Mouse (Mus musculus): ENCODE data around the gene Fitm2. TPM values are rescaled to one million over a fixed set of nuclear protein-coding genes. Genes with fewer than 3 reads are reported as not detected.
A peak's percentile ranks its signal among the peaks of the same experiment; 100 is the strongest.

Gene Fitm2
- polyA plus RNA-seq, 1 experiment = 4.4 TPM

DNA sequence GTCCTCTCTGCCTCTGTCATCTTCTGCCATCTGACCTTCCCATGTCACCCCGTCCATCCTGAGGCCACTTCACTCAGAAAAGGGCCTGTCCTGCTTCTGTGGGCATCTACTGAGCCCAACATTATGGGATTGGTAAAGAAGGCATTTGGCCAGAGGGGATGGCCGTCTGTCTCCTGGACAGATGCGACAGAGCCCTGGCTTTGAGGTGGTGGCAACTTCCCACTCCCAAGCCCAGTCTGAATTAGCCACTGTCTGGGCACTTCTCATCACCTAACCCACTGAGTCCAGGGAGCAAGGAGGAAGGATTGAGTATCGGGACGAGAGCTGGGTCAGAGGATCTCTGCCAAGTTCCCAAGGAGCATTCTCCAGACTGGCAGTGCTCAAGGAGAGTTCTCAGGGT, 19.6 kb upstream of the Fitm2 start, which contains the start of gene R3hdml:
R3hdml (plus strand) TSS at position 301 of the 400 bp plus-strand sequence.
- no peak within 1 kb of the TSS for H3K4me3 ChIP-seq (ENCODE audit: low read depth, low read length)
- no peaks in the 10 kb centered on the region for H3K27me3 ChIP-seq (ENCODE audit: control insufficient read depth, insufficient read depth, low read length)
- no peak within 1 kb of the TSS for H3K27ac ChIP-seq (ENCODE audit: insufficient read depth, low read depth, low read length)
- TF ChIP-seq POLR2A (IDR thresholded peaks at IDR 0.05; ENCODE audit: low read depth, low read length) (no peak), CTCF (IDR thresholded peaks at IDR 0.05; ENCODE audit: extremely low read depth, insufficient read length, insufficient replicate concordance, low read depth, low read length) (no peak)
- no peaks in the 10 kb centered on the region for H3K4me1 ChIP-seq (ENCODE audit: control insufficient read depth, insufficient read depth, insufficient read length, low read length)
- no peaks in the 10 kb centered on the region for H3K36me3 ChIP-seq (ENCODE audit: control insufficient read depth, insufficient read depth, low read length)
- WGBS = 80% methylated on average over 5 of the region's 5 CpGs

- no peak for TF ChIP-seq CTCF (IDR thresholded peaks at IDR 0.05; ENCODE audit: extremely low read depth, insufficient read length, insufficient replicate concordance, low read depth, low read length)
- no peak overlapping the region for H3K27ac ChIP-seq (ENCODE audit: insufficient read depth, low read depth, low read length)
- WGBS = 71% methylated on average over 7 of the region's 7 CpGs
- no peaks in the 10 kb centered on the region for H3K4me1 ChIP-seq (ENCODE audit: control insufficient read depth, insufficient read depth, insufficient read length, low read length)
- no peaks in the 10 kb centered on the region for H3K27me3 ChIP-seq (ENCODE audit: control insufficient read depth, insufficient read depth, low read length)
- H3K36me3 ChIP-seq (ENCODE audit: control insufficient read depth, insufficient read depth, low read length) = no peaks in the 10 kb centered on the region
- no peak overlapping the region for H3K4me3 ChIP-seq (ENCODE audit: low read depth, low read length)
Observed at GRCm38 (mm10) chr2:163491351-163491750, 18.9 kb upstream of the Fitm2 start.

DNA sequence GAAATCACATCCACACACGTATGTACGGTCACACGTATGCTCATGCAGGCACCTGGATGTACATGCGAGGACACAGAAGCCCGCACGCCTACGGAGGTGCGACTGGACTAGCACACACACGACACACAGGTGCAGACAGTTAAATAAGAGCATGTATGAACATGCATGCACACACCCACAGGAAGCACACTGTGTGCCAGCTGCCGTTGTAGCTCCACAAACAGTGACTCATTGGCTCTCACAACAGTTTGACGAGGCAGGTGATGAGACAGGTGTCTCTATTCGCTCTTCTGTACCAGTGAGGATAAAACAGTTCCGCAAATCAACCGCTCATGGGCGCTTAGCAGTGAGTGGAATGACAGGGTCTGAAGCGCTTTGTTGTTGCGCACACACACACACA, 18.2 kb upstream of the Fitm2 start:
- Histone ChIP-seq H3K4me1 (ENCODE audit: control insufficient read depth, insufficient read depth, insufficient read length, low read length) (no peaks in the 10 kb centered on the region), H3K36me3 (ENCODE audit: control insufficient read depth, insufficient read depth, low read length) (no peaks in the 10 kb centered on the region), H3K27ac (ENCODE audit: insufficient read depth, low read depth, low read length) (no peak overlapping the region), H3K4me3 (ENCODE audit: low read depth, low read length) (no peak overlapping the region), H3K27me3 (ENCODE audit: control insufficient read depth, insufficient read depth, low read length) (no peaks in the 10 kb centered on the region)
- TF ChIP-seq CTCF (IDR thresholded peaks at IDR 0.05; ENCODE audit: extremely low read depth, insufficient read length, insufficient replicate concordance, low read depth, low read length) = no peak
- TF ChIP-seq POLR2A (IDR thresholded peaks at IDR 0.05; ENCODE audit: low read depth, low read length) = no peak
- WGBS = 75% methylated on average over 17 of the region's 17 CpGs

DNA sequence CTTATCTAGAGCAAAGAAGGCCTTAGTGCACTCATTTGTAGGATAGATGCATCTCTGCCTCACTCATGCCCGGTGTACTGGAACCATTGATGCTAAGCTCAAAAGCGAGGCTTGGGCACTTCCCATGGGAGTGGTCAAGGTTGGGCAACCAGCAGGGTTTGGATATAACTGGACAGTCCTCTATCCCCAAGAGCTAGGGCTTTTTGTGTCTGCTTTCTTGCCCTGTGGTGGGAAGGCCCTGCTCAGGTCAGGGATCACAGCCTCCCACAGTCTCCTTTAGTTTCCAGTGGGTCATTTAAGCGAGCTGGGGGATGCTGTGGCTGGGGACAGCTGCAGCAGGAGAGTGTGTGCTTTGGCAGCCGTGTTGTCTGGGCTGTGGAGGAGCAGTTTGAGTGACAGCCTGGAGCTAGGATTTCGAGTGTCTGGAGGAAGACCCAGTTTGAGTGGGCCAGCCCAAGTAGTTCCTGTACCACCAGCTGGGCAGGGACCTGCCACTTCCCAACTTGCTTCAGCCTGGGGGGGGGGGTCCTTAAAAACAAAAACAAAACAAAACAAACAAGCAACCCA, 17.4 kb upstream of the Fitm2 start:
- Histone ChIP-seq H3K27ac (ENCODE audit: insufficient read depth, low read depth, low read length) (no peak overlapping the region), H3K27me3 (ENCODE audit: control insufficient read depth, insufficient read depth, low read length) (no peaks in the 10 kb centered on the region), H3K4me1 (ENCODE audit: control insufficient read depth, insufficient read depth, insufficient read length, low read length) (no peaks in the 10 kb centered on the region), H3K36me3 (ENCODE audit: control insufficient read depth, insufficient read depth, low read length) (no peaks in the 10 kb centered on the region), H3K4me3 (ENCODE audit: low read depth, low read length) (no peak overlapping the region)
- WGBS = 64% methylated on average over 5 of the region's 5 CpGs
- TF ChIP-seq CTCF (IDR thresholded peaks at IDR 0.05; ENCODE audit: extremely low read depth, insufficient read length, insufficient replicate concordance, low read depth, low read length) (no peak), POLR2A (IDR thresholded peaks at IDR 0.05; ENCODE audit: low read depth, low read length) (no peak)

DNA sequence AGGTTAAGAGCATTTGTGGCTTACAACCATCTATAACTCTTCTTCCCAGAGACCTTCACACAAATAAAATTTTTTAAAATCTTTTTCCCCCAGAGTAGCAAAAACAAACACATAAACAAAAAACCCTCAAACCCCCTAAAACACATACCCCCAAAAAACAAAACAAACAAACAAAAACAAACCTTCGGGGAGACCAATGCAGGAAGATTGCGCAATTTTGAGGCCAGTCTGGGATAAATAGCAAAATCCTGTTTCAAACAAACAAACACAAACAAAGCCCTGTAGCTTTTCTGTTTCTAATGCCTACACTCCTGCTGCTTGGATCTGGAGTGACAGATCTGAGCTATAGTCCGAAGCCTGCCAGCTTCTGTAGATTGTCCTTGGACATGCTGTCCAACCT, 14.9 kb upstream of the Fitm2 start:
- 86% methylated on average over 3 of the region's 3 CpGs for WGBS
- Histone ChIP-seq H3K36me3 (ENCODE audit: control insufficient read depth, insufficient read depth, low read length) (no peaks in the 10 kb centered on the region), H3K27ac (ENCODE audit: insufficient read depth, low read depth, low read length) (no peak overlapping the region), H3K4me1 (ENCODE audit: control insufficient read depth, insufficient read depth, insufficient read length, low read length) (no peaks in the 10 kb centered on the region), H3K27me3 (ENCODE audit: control insufficient read depth, insufficient read depth, low read length) (no peaks in the 10 kb centered on the region), H3K4me3 (ENCODE audit: low read depth, low read length) (no peak overlapping the region)
- no peak for TF ChIP-seq POLR2A (IDR thresholded peaks at IDR 0.05; ENCODE audit: low read depth, low read length)
- TF ChIP-seq CTCF (IDR thresholded peaks at IDR 0.05; ENCODE audit: extremely low read depth, insufficient read length, insufficient replicate concordance, low read depth, low read length) = no peak

DNA sequence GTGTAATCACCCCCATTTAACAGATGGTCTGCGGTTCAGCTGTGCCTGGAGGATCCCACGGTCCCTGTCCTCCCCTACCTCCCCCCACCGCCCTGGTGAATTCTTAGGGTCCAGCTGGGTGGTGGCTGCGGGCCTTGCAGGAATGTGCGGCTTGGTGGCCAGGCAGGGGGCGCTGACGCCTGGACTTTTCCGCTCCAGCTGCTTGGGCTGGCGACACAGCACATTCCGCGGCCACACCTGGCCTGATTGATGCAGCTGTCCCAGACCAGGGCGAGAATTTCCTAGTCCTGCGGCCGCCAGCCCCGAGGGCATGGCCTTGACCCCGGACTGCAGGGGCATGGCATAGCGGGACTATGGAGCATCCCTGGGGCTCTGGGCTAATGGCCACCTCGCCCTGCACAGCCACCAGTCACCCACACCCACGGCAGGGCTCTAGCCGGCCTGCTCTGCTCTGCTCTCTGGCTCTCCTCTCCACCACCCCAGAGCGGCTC, 9.2 kb upstream of the Fitm2 start:
- Histone ChIP-seq H3K4me3 (ENCODE audit: low read depth, low read length) (peak overlapping the region; percentile 21; the same call in 1 of the 2 replicates), H3K4me1 (ENCODE audit: control insufficient read depth, insufficient read depth, insufficient read length, low read length) (peaks cover 4% of the 10 kb centered on the region; the same call in 1 of the 2 replicates), H3K36me3 (ENCODE audit: control insufficient read depth, insufficient read depth, low read length) (no peaks in the 10 kb centered on the region), H3K27ac (ENCODE audit: insufficient read depth, low read depth, low read length) (no peak overlapping the region), H3K27me3 (ENCODE audit: control insufficient read depth, insufficient read depth, low read length) (no peaks in the 10 kb centered on the region)
- TF ChIP-seq CTCF (IDR thresholded peaks at IDR 0.05; ENCODE audit: extremely low read depth, insufficient read length, insufficient replicate concordance, low read depth, low read length) (peak; percentile 32; the same call in 1 of the 2 replicates), POLR2A (IDR thresholded peaks at IDR 0.05; ENCODE audit: low read depth, low read length) (no peak)
- 3% methylated on average over 21 of the region's 21 CpGs for WGBS

DNA sequence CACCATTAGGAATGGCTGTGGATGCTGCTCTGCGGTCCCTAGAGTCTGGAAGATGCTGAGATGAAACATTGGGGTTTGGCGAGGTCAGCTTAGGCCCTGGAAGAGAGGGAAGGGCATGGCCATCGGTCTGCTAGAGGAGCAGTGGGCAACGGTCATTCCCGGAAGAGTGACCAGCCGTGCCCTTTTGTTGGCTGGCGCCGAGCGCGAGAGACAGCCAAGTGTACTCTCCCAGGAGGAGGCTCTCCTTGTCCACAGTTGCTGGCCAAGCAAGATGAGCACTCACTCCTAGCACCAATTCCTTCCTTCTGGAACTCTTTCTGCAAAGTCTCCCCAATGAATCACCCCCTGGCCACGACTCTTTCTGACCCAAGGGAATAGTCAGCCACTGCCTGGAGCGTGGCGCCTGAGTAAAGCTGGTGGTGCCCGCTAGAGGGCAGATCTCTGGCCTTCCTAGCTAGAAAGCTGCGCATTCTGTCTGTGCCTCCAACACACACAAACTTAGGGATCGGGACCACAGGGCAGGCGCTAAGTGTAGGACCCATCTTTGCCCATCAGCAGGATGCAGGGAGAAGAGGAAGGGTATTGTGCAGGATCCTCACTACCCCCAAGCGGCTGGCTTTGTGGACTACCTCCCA, 7.9 kb upstream of the Fitm2 start:
- H3K27ac ChIP-seq (ENCODE audit: insufficient read depth, low read depth, low read length) = no peak overlapping the region
- WGBS = 72% methylated on average over 18 of the region's 18 CpGs
- H3K27me3 ChIP-seq (ENCODE audit: control insufficient read depth, insufficient read depth, low read length) = no peaks in the 10 kb centered on the region
- H3K4me1 ChIP-seq (ENCODE audit: control insufficient read depth, insufficient read depth, insufficient read length, low read length) = peaks cover 4% of the 10 kb centered on the region; the same call in 1 of the 2 replicates
- 0 out of 2 replicates have a peak, but pooled peaks have one; percentile 15 for TF ChIP-seq CTCF (IDR thresholded peaks at IDR 0.05; ENCODE audit: extremely low read depth, insufficient read length, insufficient replicate concordance, low read depth, low read length)
- TF ChIP-seq POLR2A (IDR thresholded peaks at IDR 0.05; ENCODE audit: low read depth, low read length) = no peak
- H3K36me3 ChIP-seq (ENCODE audit: control insufficient read depth, insufficient read depth, low read length) = no peaks in the 10 kb centered on the region
- H3K4me3 ChIP-seq (ENCODE audit: low read depth, low read length) = no peak overlapping the region
